Mouse (Mus musculus) adrenal gland, postnatal 4 days (tissue): ENCODE measurements around the gene Wnt3a. TPM values are rescaled to one million over a fixed set of nuclear protein-coding genes. Genes with fewer than 3 reads are reported as not detected.
"Not testable (repeated sequence)": the region's sequence is repeated elsewhere in the genome, so short reads cannot be mapped to it uniquely, and the experiment has no call there.

Source experiments
- DNase-seq, 2 experiments: peaks; one replicate each; pipeline ENCODE4 v3.0.0; 2021 to 2022; ENCODE audit warnings: low spot score in 2 of 2, mixed read lengths in 2 of 2
- total RNA-seq, 2 experiments: library from RNA; stranded (reverse); gene quantifications; 2 replicates each; pipeline ENCODE4 v1.2.3; 2021

Wnt3a gene
- total RNA-seq, 2 experiments from 2014 or later, result not detected

DNA sequence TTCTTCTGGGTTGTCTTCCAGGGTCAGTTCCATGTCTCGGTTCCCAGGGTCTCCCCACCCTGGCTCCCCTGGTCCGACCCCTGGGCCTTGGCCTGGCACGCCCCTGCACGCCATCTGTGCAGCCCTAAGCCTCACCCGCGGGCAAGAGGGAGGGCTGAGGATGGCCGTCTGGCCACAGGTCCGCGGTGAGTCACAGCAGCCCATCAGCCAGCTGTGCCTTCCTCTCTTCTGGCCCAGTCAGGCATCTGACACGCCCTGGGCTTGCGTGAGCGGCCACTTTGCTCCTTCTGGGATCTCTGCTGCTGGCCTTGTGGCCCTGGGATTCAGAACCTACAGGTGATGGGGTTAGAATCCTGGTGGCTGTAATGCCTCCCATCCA lies 17.6 kb upstream of the Wnt3a start:
- DNase-seq, result no peak

- DNase-seq, result peak; percentile 70 to 72
Measured at GRCm38 (mm10) chr11:59307422-59308163, 17.0 kb upstream of the Wnt3a start.

DNA sequence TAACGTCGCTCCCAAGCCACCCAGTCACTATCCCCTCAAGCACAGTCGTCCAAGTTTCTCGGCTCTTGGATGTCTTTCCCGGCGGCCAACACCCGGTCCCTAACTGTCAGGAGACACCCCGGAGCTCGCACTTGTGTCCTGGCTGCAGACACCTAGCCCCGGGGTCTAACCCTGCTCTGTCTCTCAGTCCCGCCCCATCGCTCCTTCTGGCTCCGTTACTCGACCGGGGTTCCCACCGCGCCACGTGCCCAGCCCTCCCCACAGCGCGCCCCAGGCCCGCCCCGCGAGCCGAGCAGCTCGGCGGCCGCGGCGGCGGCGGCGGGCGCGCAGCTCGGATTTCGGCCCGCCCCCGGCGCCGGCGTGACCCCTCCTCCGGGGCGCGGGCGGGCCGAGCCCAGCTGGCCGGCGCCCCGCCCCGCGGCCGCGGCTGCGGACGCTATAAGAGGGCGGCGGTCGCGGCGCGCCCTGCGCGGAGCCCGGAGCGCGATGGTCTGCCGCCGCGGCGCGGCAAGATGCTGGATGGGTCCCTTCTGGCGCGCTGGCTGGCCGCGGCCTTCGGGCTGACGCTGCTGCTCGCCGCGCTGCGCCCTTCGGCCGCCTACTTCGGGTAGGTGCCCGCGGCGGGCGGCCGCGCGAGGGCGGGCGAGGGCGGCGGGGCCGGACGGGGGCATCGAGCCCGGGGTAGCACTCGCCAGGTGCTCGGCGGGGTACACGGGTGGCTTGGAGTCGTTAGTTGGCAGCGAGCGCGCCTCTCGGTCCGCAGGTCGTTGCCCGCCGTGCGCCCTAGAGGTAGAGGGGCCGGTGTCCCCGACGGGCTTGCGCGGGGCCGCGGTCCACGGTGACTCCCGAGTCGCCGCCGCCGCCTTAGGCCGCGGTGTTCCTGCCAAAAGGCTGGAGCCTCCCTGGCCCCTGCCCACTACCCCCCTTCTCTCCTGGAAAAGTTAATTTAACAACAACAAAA lies 16.2 kb upstream of the Wnt3a start, which contains the start of gene Wnt9a:
Gene Wnt9a, plus strand, starts transcription at position 468 of the 961 bp plus-strand sequence.
- peak in 1 of 2 experiments; percentile 18 for DNase-seq

DNA sequence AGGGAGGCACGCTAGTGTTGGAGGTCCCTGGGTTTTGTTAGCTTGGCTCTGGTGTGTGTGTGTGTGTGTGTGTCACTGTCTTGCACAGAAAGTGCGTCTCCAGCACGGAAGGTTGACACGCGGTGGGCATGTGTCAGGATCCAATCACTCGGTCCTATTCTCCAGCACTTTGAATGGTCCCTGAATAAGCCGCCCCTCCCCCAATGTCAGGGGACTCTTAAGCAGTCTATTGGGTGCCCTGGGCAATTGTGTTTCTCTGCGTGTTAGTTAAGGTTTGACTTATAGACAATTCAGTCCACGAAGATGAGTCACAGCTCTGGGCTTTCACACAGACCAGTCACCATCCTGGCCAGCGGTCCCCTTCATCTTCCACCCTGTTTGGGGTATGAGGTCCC lies 15.3 kb upstream of the Wnt3a start:
- DNase-seq, result no peak

- no peak for DNase-seq
Measured at GRCm38 (mm10) chr11:59305008-59305820, 14.7 kb upstream of the Wnt3a start.

- peak; percentile 51 to 70 for DNase-seq
Measured at GRCm38 (mm10) chr11:59302700-59303569, 12.4 kb upstream of the Wnt3a start.

- not testable (repeated sequence) for DNase-seq
Measured at GRCm38 (mm10) chr11:59301053-59301452, 10.5 kb upstream of the Wnt3a start.

GRCm38 (mm10) chr11:59300185-59300584 lies 9.6 kb upstream of the Wnt3a start:
- no peak for DNase-seq

- no peak for DNase-seq
Measured at GRCm38 (mm10) chr11:59297941-59298340, 7.4 kb upstream of the Wnt3a start.

GRCm38 (mm10) chr11:59293616-59294015 lies 3.1 kb upstream of the Wnt3a start:
- DNase-seq, result peak in 1 of 2 experiments; percentile 43

- DNase-seq, result no peak
Measured at GRCm38 (mm10) chr11:59289706-59290105, 846 bp downstream of the Wnt3a start.

GRCm38 (mm10) chr11:59284146-59284545 lies 6.4 kb downstream of the Wnt3a start:
- no peak for DNase-seq

DNA sequence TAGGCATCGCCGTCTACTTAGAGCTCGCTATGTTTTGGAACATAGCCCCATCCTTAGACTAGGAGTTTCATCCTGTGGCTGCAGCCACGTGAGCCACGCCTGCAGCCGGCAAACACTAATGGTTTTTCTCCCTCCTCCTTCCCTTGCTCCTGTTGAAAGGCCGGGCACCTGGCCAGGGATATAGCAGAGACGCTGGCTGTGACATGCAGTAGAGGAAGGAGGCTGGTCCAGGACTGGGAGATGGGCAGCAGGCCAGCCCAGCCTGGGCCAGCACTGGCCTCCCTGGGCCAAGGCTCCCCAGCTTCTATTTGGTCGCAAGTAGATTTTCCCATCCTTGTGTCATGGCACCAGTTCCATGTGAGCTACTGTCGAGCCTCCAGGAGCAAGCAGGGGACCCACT lies 7.6 kb downstream of the Wnt3a start:
- DNase-seq, result no peak

GRCm38 (mm10) chr11:59282111-59282510 lies 8.4 kb downstream of the Wnt3a start:
- DNase-seq, result no peak

DNA sequence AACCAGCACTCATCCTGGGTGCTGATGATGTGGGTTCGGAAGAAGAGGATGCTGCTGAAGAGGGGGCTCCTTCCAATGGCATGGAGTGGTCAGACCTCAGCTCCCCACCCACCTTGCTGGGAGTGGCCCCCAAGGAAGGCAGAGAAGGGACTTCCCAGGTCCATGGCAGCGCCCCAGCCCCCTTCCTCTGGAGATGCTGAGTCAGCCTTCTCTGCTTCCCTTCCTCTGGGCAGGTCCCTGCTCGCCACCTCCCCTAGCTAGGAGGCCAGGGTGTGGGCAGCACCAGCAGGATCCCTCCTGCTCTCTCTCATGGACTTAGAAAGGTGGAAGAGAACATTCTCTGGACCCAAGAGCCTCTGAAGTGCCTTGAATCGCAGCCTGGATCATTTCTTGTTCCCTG lies 12.5 kb downstream of the Wnt3a start:
- no peak for DNase-seq

GRCm38 (mm10) chr11:59276877-59277276 lies 13.7 kb downstream of the Wnt3a start:
- no peak for DNase-seq

- no peak for DNase-seq
Measured at GRCm38 (mm10) chr11:59274184-59274583, 16.4 kb downstream of the Wnt3a start.

GRCm38 (mm10) chr11:59266727-59267126 lies 23.8 kb downstream of the Wnt3a start:
- no peak for DNase-seq

GRCm38 (mm10) chr11:59265154-59265813 lies 25.3 kb downstream of the Wnt3a start:
- no peak for DNase-seq

- DNase-seq, result no peak
Measured at GRCm38 (mm10) chr11:59264593-59264992, 26.0 kb downstream of the Wnt3a start.
